Mouse (Mus musculus): ENCODE results near the gene Ctns.

- TF ChIP-seq CTCF (IDR thresholded peaks at IDR 0.05; ENCODE audit: low read depth) (no peak), EP300 (optimal IDR thresholded peaks at IDR 0.05) (no peak)
Measured at GRCm38 (mm10) chr11:73134222-73134621, 64.6 kb downstream of the Ctns start.

All from stomach, postnatal 0 days (tissue).